Mouse (Mus musculus): Measurements from ENCODE around the gene Abl1.

- no peak for TF ChIP-seq POLR2A (IDR thresholded peaks at IDR 0.05; ENCODE audit: insufficient read depth, low read depth, low read length)
- TF ChIP-seq CTCF (IDR thresholded peaks at IDR 0.05): no peak
These were observed 125.5 kb downstream of the Abl1 start for GRCm38 (mm10) chr2:31813641-31814040.
